Mouse (Mus musculus): Measurements from ENCODE around the gene Nrros.
A peak's percentile ranks its signal among the peaks of the same experiment; 100 is the strongest.

DNA sequence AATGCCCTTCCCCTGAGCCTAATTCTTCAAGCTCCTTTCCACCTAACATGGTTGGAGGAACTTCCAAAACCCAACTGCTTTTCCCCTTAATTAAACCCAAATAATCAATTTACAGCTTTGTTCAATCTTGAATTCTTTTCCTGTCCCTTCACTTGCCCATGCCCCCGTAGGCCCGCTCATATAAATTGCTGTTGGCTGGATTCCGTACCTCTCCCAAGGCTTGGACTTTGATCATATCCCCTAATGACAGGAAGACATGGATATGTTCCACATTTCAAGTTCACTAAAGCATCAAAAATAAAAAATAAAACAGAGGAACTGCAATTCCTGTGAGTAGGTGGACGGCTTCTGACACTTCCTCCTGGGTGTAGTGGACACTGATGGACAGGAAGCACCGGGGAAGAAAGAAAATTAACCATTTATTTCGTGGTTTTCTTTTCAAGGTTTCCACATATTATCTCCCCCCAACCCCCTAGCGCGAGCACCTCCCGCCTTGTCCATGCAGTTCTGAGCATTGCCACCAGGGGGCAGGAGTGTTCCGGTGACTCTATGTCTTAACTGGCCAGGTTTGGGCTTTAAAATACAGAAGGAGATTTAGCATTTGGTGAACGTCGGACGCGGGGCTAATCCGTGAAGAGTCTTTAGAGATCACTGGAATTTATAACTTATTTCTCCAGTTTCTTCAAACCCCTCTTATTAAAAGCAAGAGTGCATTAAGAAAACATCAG is 50.3 kb downstream of the Nrros start:
- TF ChIP-seq EP300 (IDR thresholded peaks at IDR 0.05; ENCODE audit: low read depth in 1 of 2, low read length in 2 of 2) (no peak), CTCF (IDR thresholded peaks at IDR 0.05 in 2 of 3, conservative IDR thresholded peaks at IDR 0.05 in 1 of 3; ENCODE audit: control insufficient read depth in 1 of 3, insufficient read depth in 1 of 3, low read depth in 2 of 3, low read length in 3 of 3, poor library complexity in 1 of 3, severe bottlenecking in 1 of 3) (peak; percentile 86 to 96 (median 94)), POLR2A (IDR thresholded peaks at IDR 0.05; ENCODE audit: control insufficient read depth in 1 of 2, insufficient read depth in 1 of 2, low read depth in 1 of 2, low read length in 2 of 2, poor library complexity in 1 of 2) (no peak), ZKSCAN1 (IDR thresholded peaks at IDR 0.05; ENCODE audit: low read depth, low read length) (no peak), JUND (IDR thresholded peaks at IDR 0.05; ENCODE audit: low read depth, low read length) (no peak)
